Mouse (Mus musculus) small intestine, adult 2 months (tissue): ENCODE measurements around the gene Wnt10b. TPM values are rescaled to one million over a fixed set of nuclear protein-coding genes. Genes with fewer than 3 reads are reported as not detected.
"Not testable (repeated sequence)": the region's sequence is repeated elsewhere in the genome, so short reads cannot be mapped to it uniquely, and the experiment has no call there.

ENCODE experiments used
- H3K27ac ChIP-seq: fragments of 200-500 bp; 2 replicates; pipeline ENCODE4 v1.5.1; 2012; ENCODE audit warnings: low read depth, low read length, control low read depth, inconsistent platforms; ENCODE audit not compliant: insufficient read depth
- H3K27me3 ChIP-seq: fragments of 200-500 bp; 2 replicates; pipeline ENCODE4 v1.6.1; 2012; ENCODE audit warnings: mild to moderate bottlenecking, moderate library complexity, low read length, inconsistent platforms; ENCODE audit not compliant: control insufficient read depth, insufficient read depth
- H3K36me3 ChIP-seq: fragments of 200-500 bp; 2 replicates; pipeline ENCODE4 v1.6.1; 2012; ENCODE audit warnings: mild to moderate bottlenecking, low read length, control low read depth, inconsistent platforms; ENCODE audit not compliant: control insufficient read depth, insufficient read depth
- H3K4me1 ChIP-seq: fragments of 200-500 bp; 2 replicates; pipeline ENCODE4 v1.6.1; 2012; ENCODE audit warnings: low read length, inconsistent platforms, mixed read lengths; ENCODE audit not compliant: control insufficient read depth, insufficient read depth, insufficient read length
- H3K4me3 ChIP-seq: fragments of 200-500 bp; 2 replicates; pipeline ENCODE4 v1.5.1; 2012; ENCODE audit warnings: low read depth, mild to moderate bottlenecking, control low read depth, inconsistent platforms, low read length, moderate library complexity
- CTCF ChIP-seq: fragments of 200-500 bp; IDR thresholded peaks from 2 replicates; pipeline ENCODE4 v1.5.1; 2012; ENCODE audit warnings: low read depth, mild to moderate bottlenecking, control low read depth, inconsistent platforms, low read length, moderate library complexity, mixed read lengths; ENCODE audit not compliant: insufficient replicate concordance, insufficient read length; ENCODE audit errors: extremely low read depth
- POLR2A ChIP-seq: fragments of 200-500 bp; IDR thresholded peaks from 2 replicates; pipeline ENCODE4 v1.6.1; 2012; ENCODE audit warnings: low read depth, mild to moderate bottlenecking, control low read depth, inconsistent platforms, low read length, moderate library complexity
- WGBS: fragments of 180-500 bp; shearing (Covaris S2); methylation state at CpG from one replicate; pipeline ENCODE4 v1.1.7; 2018; 5-methylcytosine and 5-hydroxymethylcytosine counted together
- polyA plus RNA-seq: library from polyadenylated mRNA; depleted of rRNA; stranded (reverse); fragments of >200 nt; gene quantifications from 2 replicates; pipeline ENCODE4 v1.2.3, GENCODE M21; 2012

Gene Wnt10b
- polyA plus RNA-seq, 1 experiment = 0.18 TPM

DNA sequence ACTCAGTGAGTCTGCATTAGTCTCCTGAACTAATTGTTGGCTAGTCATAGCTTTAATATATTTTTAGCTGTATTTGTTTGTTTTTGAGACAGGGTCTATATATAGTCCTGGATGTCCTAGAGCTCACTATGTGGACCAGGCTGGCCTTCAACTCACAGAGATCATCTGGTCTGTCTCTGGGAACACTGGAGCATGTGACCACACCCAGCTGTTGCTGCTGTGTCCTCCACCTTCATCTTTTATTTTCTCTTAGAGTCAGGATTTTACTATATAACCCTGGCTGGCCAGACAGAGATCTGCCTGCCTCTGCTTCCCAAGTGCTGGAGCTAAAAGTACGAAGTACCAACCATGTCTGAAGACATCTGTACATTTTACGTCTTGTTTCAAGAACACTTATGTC lies 28.9 kb downstream of the Wnt10b start:
- Histone ChIP-seq H3K4me3 (no peak overlapping the region), H3K27ac (no peak overlapping the region), H3K27me3 (no peaks in the 10 kb centered on the region), H3K36me3 (0 out of 2 replicates have a peak, but pooled peaks cover 2% of the 10 kb centered on the region), H3K4me1 (peaks cover 21% of the 10 kb centered on the region)
- WGBS = 94% methylated on average over 2 of the region's 2 CpGs
- TF ChIP-seq CTCF = no peak
- no peak for TF ChIP-seq POLR2A

DNA sequence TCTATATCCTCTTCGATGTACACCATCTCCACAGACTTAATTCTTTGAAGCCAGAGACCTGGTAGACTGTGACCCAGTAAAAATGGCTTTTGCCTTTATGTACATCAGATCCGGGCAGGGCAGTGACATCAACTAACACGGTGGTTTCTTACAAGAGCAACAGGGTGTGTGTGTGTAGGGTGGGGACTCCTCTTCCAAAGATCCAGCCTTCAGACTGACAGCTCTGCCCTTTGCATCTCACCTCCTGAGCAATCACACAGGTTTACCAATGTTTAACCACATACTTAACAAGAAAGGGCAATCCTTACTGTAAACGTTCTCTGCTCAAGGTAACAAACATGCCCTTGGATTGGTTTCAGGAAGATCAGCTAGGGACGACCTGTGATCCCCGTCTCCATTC lies 30.7 kb downstream of the Wnt10b start:
- Histone ChIP-seq H3K4me1 (peaks cover 14% of the 10 kb centered on the region), H3K36me3 (peaks cover 2% of the 10 kb centered on the region; the same call in 1 of the 2 replicates), H3K27me3 (no peaks in the 10 kb centered on the region), H3K4me3 (no peak overlapping the region), H3K27ac (peak overlapping the region; percentile 53)
- TF ChIP-seq CTCF (no peak), POLR2A (no peak)
- WGBS = 36% methylated on average over 6 of the region's 6 CpGs

DNA sequence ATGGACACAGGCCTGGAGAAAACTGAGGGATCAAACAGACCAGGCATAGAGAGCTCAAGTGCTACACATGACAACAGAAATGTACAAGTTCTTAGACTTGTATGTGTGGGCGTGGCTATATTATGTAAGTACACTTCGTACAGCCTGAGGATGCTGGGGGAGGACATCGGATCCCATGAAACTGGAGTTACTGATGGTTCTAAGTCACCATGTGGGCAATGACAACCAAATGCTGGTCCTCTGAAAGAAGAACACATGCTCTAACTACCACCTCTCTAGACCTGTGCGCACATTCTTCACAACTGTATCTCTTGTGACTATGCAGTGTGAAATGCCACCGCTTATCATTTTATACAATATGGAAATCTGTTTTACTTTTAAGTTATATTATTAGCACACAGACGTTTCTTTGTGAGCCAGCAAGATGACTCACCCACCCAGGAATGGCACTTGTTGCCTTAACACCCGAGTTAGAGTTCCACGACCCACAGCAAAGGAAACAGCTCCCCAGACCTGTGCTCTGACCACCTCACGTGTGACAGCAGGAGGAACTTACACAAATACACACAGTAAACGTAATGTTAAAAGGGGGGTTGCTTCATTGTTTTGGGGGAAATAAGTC lies 31.5 kb downstream of the Wnt10b start:
- no peaks in the 10 kb centered on the region for H3K27me3 ChIP-seq
- TF ChIP-seq CTCF = no peak
- TF ChIP-seq POLR2A = no peak
- H3K4me3 ChIP-seq = no peak overlapping the region
- WGBS = 70% methylated on average over 10 of the region's 10 CpGs
- peaks cover 5% of the 10 kb centered on the region; the same call in 1 of the 2 replicates for H3K36me3 ChIP-seq
- peak overlapping the region; percentile 53; the same call in 1 of the 2 replicates for H3K27ac ChIP-seq
- H3K4me1 ChIP-seq = peaks cover 13% of the 10 kb centered on the region

DNA sequence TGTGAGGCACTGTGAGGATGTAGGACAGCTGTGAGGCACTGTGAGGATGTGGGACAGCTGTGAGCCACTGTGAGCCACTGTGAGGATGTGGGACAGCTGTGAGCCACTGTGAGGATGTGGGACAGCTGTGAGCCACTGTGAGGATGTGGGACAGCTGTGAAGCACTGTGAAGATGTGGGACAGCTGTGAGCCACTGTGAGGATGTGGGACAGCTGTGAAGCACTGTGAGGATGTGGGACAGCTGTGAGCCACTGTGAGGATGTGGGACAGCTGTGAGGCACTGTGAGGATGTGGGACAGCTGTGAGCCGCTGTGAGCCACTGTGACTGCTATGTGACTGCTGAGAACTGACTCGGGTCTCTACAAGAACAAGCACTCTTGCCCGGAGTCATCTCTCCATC lies 34.1 kb downstream of the Wnt10b start:
- WGBS = 92% methylated on average over 3 of the region's 3 CpGs
- not testable (repeated sequence) for H3K27ac ChIP-seq, H3K27me3 ChIP-seq, H3K4me3 ChIP-seq
- peaks cover 25% of the 10 kb centered on the region for H3K36me3 ChIP-seq
- H3K4me1 ChIP-seq = peaks cover 12% of the 10 kb centered on the region

DNA sequence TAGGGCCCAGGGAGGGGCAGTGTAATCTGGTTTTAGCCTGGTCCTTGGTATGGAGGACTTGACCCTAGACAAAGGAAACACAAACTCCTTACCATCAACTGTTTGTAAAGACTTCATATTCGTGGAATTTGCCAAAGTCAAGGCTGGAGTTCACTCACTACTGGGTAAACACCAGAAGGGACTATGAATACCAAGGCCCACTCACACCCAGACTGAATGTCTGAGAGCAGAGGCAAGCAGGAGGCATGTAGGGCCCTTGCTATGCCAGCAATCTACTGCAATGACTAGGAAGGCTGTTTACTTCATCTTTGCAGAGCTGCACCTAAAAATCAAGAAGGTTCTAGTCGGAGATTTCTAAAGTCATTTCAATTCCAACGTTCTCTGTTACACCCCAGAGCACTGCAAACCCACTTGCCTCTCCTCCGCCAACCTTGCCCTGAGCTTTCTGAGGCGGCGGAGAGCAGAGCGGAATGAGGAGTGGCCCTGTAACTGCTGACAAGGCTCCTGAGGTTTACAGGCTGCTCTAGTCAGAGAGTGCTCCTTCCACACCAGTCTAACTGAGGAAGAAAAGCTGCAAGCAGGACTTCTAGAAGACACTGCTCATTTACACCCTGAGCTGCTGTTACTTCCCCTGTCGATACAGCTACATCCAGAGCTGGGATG lies 35.1 kb downstream of the Wnt10b start:
- no peak overlapping the region for H3K4me3 ChIP-seq
- WGBS = 81% methylated on average over 8 of the region's 8 CpGs
- TF ChIP-seq POLR2A (no peak), CTCF (no peak)
- H3K36me3 ChIP-seq = peaks cover 28% of the 10 kb centered on the region
- no peak overlapping the region for H3K27ac ChIP-seq
- peaks cover 8% of the 10 kb centered on the region for H3K4me1 ChIP-seq
- no peaks in the 10 kb centered on the region for H3K27me3 ChIP-seq

DNA sequence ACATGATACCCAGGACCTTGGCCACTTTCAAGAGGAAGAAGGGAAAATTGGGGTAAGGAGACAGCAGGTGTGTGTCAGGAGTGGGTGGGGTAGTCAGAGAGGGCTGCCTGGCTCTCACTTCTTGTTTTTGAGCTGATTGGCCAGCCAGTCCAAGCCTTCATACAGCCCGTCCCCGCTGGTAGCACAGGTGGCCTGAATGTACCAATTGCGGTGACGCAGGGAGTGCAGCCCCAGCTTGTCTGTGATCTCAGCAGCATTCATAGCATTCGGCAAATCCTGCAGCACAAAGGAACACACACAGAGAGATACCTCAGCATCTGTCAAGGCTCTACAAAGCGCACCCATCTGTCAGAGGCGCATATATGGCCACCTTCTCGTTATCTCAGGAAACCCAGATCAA lies 37.7 kb downstream of the Wnt10b start:
- H3K36me3 ChIP-seq = peaks cover 36% of the 10 kb centered on the region

DNA sequence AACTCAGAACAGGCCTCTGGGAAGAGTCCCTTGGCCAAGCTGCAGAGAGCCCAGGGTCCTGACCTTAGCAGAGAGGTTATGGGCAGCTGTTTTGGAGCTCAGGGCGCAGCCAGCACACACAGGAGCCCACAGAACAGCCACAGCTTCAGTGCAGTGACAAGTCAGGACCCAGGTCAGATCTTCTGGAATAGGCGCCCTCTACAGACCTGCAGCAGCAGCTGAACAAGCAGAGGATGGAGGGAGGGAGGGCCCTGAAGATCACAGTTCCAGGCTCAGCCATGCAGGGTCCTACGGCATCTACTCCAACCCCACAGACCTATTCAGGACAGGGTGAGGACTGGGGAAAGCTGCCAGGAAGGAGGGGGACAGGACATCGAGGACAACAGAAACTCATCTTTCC lies 39.2 kb downstream of the Wnt10b start:
- peaks cover 36% of the 10 kb centered on the region for H3K36me3 ChIP-seq
- no peaks in the 10 kb centered on the region for H3K27me3 ChIP-seq
- 75% methylated on average over 4 of the region's 4 CpGs for WGBS

More for the DNA sequence above, 37.7 kb downstream of the Wnt10b start:
- WGBS = 92% methylated on average over 8 of the region's 8 CpGs
- H3K4me1 ChIP-seq = no peaks in the 10 kb centered on the region
- H3K27me3 ChIP-seq = no peaks in the 10 kb centered on the region
- no peak overlapping the region for H3K27ac ChIP-seq
- no peak overlapping the region for H3K4me3 ChIP-seq
- TF ChIP-seq POLR2A = no peak
- TF ChIP-seq CTCF = no peak

DNA sequence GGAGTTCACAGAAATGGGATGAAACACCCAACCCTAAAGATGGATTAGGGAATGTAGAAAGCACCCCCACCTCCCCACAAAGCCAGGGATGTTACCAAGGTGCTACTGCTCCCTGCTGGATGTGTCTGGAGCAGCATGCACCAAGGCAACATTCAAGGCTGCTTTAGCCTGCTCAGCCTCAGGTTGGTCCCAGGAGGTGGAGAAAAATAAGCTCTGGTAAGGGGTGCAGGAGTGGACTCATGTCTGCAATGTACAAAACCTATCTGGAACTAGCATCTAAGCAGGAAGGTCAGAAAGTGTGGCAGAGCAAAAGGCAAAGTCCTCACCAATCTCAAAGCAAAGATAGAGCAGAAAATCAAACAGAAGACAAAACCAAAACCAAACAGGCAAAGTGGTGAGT lies 40.1 kb downstream of the Wnt10b start:
- no peaks in the 10 kb centered on the region for H3K27me3 ChIP-seq
- no peak overlapping the region for H3K4me3 ChIP-seq
- no peak overlapping the region for H3K27ac ChIP-seq
- peaks cover 36% of the 10 kb centered on the region for H3K36me3 ChIP-seq
- TF ChIP-seq CTCF = peak; percentile 31; the same call in 1 of the 2 replicates
- no peak for TF ChIP-seq POLR2A
- no peaks in the 10 kb centered on the region for H3K4me1 ChIP-seq

More for the DNA sequence above, 39.2 kb downstream of the Wnt10b start:
- Histone ChIP-seq H3K4me3 (no peak overlapping the region), H3K4me1 (no peaks in the 10 kb centered on the region), H3K27ac (no peak overlapping the region)
- no peak for TF ChIP-seq POLR2A
- TF ChIP-seq CTCF = no peak
